Mouse (Mus musculus): ENCODE measurements around the gene Ptn. TPM values are rescaled to one million over a fixed set of nuclear protein-coding genes. Genes with fewer than 3 reads are reported as not detected.

The Ptn gene
- polyA plus RNA-seq, 1 experiment, result not detected

- H3K4me3 ChIP-seq (replicated peaks), result no peak overlapping the region
- peaks cover 10% of the 10 kb centered on the region for H3K27me3 ChIP-seq (ENCODE audit: control insufficient read depth)
- H3K36me3 ChIP-seq (ENCODE audit: control insufficient read depth), result no peaks in the 10 kb centered on the region
- no peaks in the 10 kb centered on the region for H3K9me3 ChIP-seq (ENCODE audit: control insufficient read depth, low read length)
- TF ChIP-seq TAL1 (IDR thresholded peaks at IDR 0.05; ENCODE audit: low read length) (no peak), GATA1 (IDR thresholded peaks at IDR 0.05; ENCODE audit: low read length) (no peak)
- H3K4me1 ChIP-seq (ENCODE audit: control insufficient read depth), result no peaks in the 10 kb centered on the region
Observed at GRCm38 (mm10) chr6:36806906-36807305, 3.1 kb downstream of the Ptn start.

GRCm38 (mm10) chr6:36800309-36800946 lies 9.6 kb downstream of the Ptn start:
- TF ChIP-seq GATA1 (IDR thresholded peaks at IDR 0.05; ENCODE audit: low read length), result no peak
- TF ChIP-seq TAL1 (IDR thresholded peaks at IDR 0.05; ENCODE audit: low read length), result no peak
- Histone ChIP-seq H3K4me3 (replicated peaks) (no peak overlapping the region), H3K9me3 (ENCODE audit: control insufficient read depth, low read length) (no peaks in the 10 kb centered on the region), H3K36me3 (ENCODE audit: control insufficient read depth) (no peaks in the 10 kb centered on the region), H3K27me3 (ENCODE audit: control insufficient read depth) (no peaks in the 10 kb centered on the region), H3K4me1 (ENCODE audit: control insufficient read depth) (no peaks in the 10 kb centered on the region)

GRCm38 (mm10) chr6:36797066-36797655 lies 12.9 kb downstream of the Ptn start:
- H3K4me3 ChIP-seq (replicated peaks), result no peak overlapping the region
- no peaks in the 10 kb centered on the region for H3K9me3 ChIP-seq (ENCODE audit: control insufficient read depth, low read length)
- no peaks in the 10 kb centered on the region for H3K36me3 ChIP-seq (ENCODE audit: control insufficient read depth)
- TF ChIP-seq TAL1 (IDR thresholded peaks at IDR 0.05; ENCODE audit: low read length) (no peak), GATA1 (IDR thresholded peaks at IDR 0.05; ENCODE audit: low read length) (no peak)
- H3K4me1 ChIP-seq (ENCODE audit: control insufficient read depth), result no peaks in the 10 kb centered on the region
- no peaks in the 10 kb centered on the region for H3K27me3 ChIP-seq (ENCODE audit: control insufficient read depth)

GRCm38 (mm10) chr6:36794535-36794934 lies 15.5 kb downstream of the Ptn start:
- TF ChIP-seq TAL1 (IDR thresholded peaks at IDR 0.05; ENCODE audit: low read length) (no peak), GATA1 (IDR thresholded peaks at IDR 0.05; ENCODE audit: low read length) (no peak)
- no peaks in the 10 kb centered on the region for H3K9me3 ChIP-seq (ENCODE audit: control insufficient read depth, low read length)
- no peaks in the 10 kb centered on the region for H3K36me3 ChIP-seq (ENCODE audit: control insufficient read depth)
- no peak overlapping the region for H3K4me3 ChIP-seq (replicated peaks)
- H3K27me3 ChIP-seq (ENCODE audit: control insufficient read depth), result no peaks in the 10 kb centered on the region
- no peaks in the 10 kb centered on the region for H3K4me1 ChIP-seq (ENCODE audit: control insufficient read depth)

- H3K4me1 ChIP-seq (ENCODE audit: control insufficient read depth), result no peaks in the 10 kb centered on the region
Observed at GRCm38 (mm10) chr6:36793775-36794174, 16.2 kb downstream of the Ptn start.

GRCm38 (mm10) chr6:36789261-36789660 lies 20.8 kb downstream of the Ptn start:
- H3K4me3 ChIP-seq (replicated peaks), result no peak overlapping the region
- no peaks in the 10 kb centered on the region for H3K9me3 ChIP-seq (ENCODE audit: control insufficient read depth, low read length)
- TF ChIP-seq GATA1 (IDR thresholded peaks at IDR 0.05; ENCODE audit: low read length) (no peak), TAL1 (IDR thresholded peaks at IDR 0.05; ENCODE audit: low read length) (no peak)
- H3K36me3 ChIP-seq (ENCODE audit: control insufficient read depth), result no peaks in the 10 kb centered on the region
- no peaks in the 10 kb centered on the region for H3K27me3 ChIP-seq (ENCODE audit: control insufficient read depth)
- no peaks in the 10 kb centered on the region for H3K4me1 ChIP-seq (ENCODE audit: control insufficient read depth)

More at GRCm38 (mm10) chr6:36793775-36794174, 16.2 kb downstream of the Ptn start:
- no peaks in the 10 kb centered on the region for H3K9me3 ChIP-seq (ENCODE audit: control insufficient read depth, low read length)
- H3K4me3 ChIP-seq (replicated peaks), result no peak overlapping the region
- TF ChIP-seq TAL1 (IDR thresholded peaks at IDR 0.05; ENCODE audit: low read length) (no peak), GATA1 (IDR thresholded peaks at IDR 0.05; ENCODE audit: low read length) (no peak)
- no peaks in the 10 kb centered on the region for H3K36me3 ChIP-seq (ENCODE audit: control insufficient read depth)
- no peaks in the 10 kb centered on the region for H3K27me3 ChIP-seq (ENCODE audit: control insufficient read depth)

- H3K4me3 ChIP-seq (replicated peaks), result no peak overlapping the region
- H3K9me3 ChIP-seq (ENCODE audit: control insufficient read depth, low read length), result no peaks in the 10 kb centered on the region
- no peaks in the 10 kb centered on the region for H3K36me3 ChIP-seq (ENCODE audit: control insufficient read depth)
- TF ChIP-seq TAL1 (IDR thresholded peaks at IDR 0.05; ENCODE audit: low read length) (no peak), GATA1 (IDR thresholded peaks at IDR 0.05; ENCODE audit: low read length) (no peak)
- H3K27me3 ChIP-seq (ENCODE audit: control insufficient read depth), result no peaks in the 10 kb centered on the region
- no peaks in the 10 kb centered on the region for H3K4me1 ChIP-seq (ENCODE audit: control insufficient read depth)
Observed at GRCm38 (mm10) chr6:36788576-36789191, 21.3 kb downstream of the Ptn start.

GRCm38 (mm10) chr6:36784682-36785208 lies 25.3 kb downstream of the Ptn start:
- TF ChIP-seq GATA1 (IDR thresholded peaks at IDR 0.05; ENCODE audit: low read length) (no peak), TAL1 (IDR thresholded peaks at IDR 0.05; ENCODE audit: low read length) (no peak)
- Histone ChIP-seq H3K9me3 (ENCODE audit: control insufficient read depth, low read length) (no peaks in the 10 kb centered on the region), H3K4me1 (ENCODE audit: control insufficient read depth) (no peaks in the 10 kb centered on the region), H3K27me3 (ENCODE audit: control insufficient read depth) (no peaks in the 10 kb centered on the region), H3K4me3 (replicated peaks) (no peak overlapping the region), H3K36me3 (ENCODE audit: control insufficient read depth) (no peaks in the 10 kb centered on the region)

GRCm38 (mm10) chr6:36782481-36782880 lies 27.5 kb downstream of the Ptn start:
- H3K27me3 ChIP-seq (ENCODE audit: control insufficient read depth), result no peaks in the 10 kb centered on the region
- H3K9me3 ChIP-seq (ENCODE audit: control insufficient read depth, low read length), result no peaks in the 10 kb centered on the region
- TF ChIP-seq GATA1 (IDR thresholded peaks at IDR 0.05; ENCODE audit: low read length) (no peak), TAL1 (IDR thresholded peaks at IDR 0.05; ENCODE audit: low read length) (no peak)
- no peaks in the 10 kb centered on the region for H3K4me1 ChIP-seq (ENCODE audit: control insufficient read depth)
- H3K4me3 ChIP-seq (replicated peaks), result no peak overlapping the region
- H3K36me3 ChIP-seq (ENCODE audit: control insufficient read depth), result no peaks in the 10 kb centered on the region

Data from erythroblast, embryonic 14.5 days (primary cell).